In the genomic region with DNA sequence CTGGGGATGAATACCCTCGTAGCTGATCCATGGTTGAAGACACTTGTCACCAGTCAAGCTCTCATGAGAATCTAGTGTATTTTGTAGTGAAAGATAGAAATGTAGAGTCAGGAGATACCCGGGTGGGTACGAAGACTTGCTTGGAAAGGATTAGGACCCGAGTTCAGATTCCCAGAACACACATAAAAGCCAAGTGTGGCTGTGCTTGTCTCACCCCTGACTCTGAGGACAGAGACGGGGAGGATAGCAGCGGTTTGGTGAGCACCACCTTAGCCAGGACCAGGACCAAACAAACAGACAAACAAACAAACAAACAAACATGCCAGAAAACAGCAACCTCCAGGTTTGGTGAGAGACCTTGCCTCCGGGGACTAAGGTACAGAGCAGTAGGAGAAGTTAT, we compare ENCODE assay signal across 18 mouse cellular contexts.
A peak's percentile ranks its signal among the peaks of the same experiment; 100 is the strongest.
DNase-seq lines count a peak whose midpoint lies in the region; TF ChIP-seq lines count a peak whose summit lies in the region.
"Had no signal": no experiment of that assay in that cellular context is flagged by ENCODE, and none has a peak within 500 bp of the region (broad histone marks: within the 10 kb centered on the region; RNA-seq: fewer than 3 reads in every experiment).

No protein-coding gene starts in this region.

- no peaks in the 10 kb centered on the region for H3K4me1 ChIP-seq in heart, embryonic 10.5 days
- no peaks in the 10 kb centered on the region for H3K4me1 ChIP-seq in testis, adult 2 months (ENCODE audit: control insufficient read depth, insufficient read depth, low read length)

- TF ChIP-seq POLR2A in testis, adult 2 months (IDR thresholded peaks at IDR 0.05; ENCODE audit: control insufficient read depth, low read depth, low read length), result no peak

- H3K36me3 ChIP-seq in heart, embryonic 10.5 days, result no peaks in the 10 kb centered on the region
- H3K36me3 ChIP-seq in testis, adult 2 months (ENCODE audit: control insufficient read depth, insufficient read depth, low read length), result no peaks in the 10 kb centered on the region
- H3K36me3 ChIP-seq: G1E had no signal

- intact Hi-C loops in heart, postnatal 14 days (cut with DNase I), result no loop called here

- 80% methylated on average over 7 of the region's 7 CpGs for WGBS in heart, embryonic 10.5 days

- TF ChIP-seq CTCF in testis, adult 2 months (IDR thresholded peaks at IDR 0.05; ENCODE audit: control insufficient read depth, insufficient read depth, insufficient replicate concordance, low read depth, low read length), result no peak

- H3K27ac ChIP-seq in heart, embryonic 10.5 days, result no peak overlapping the region
- H3K27ac ChIP-seq in testis, adult 2 months (ENCODE audit: control insufficient read depth, insufficient read depth, low read depth, low read length), result no peak overlapping the region

- H3K9me3 ChIP-seq in heart, embryonic 10.5 days, result no peaks in the 10 kb centered on the region

- no peak overlapping the region for H3K4me3 ChIP-seq in heart, embryonic 10.5 days
- H3K4me3 ChIP-seq in testis, adult 2 months (ENCODE audit: control insufficient read depth, low read depth, low read length), result peak overlapping the region; percentile 28; the same call in 1 of the 2 replicates

- no peaks in the 10 kb centered on the region for H3K27me3 ChIP-seq in heart, embryonic 10.5 days (ENCODE audit: insufficient read depth, poor library complexity, severe bottlenecking)
- H3K27me3 ChIP-seq in testis, adult 2 months (ENCODE audit: control insufficient read depth, insufficient read depth, low read length), result no peaks in the 10 kb centered on the region
- H3K27me3 ChIP-seq: CH12.LX had no signal

- DNase-seq in heart, adult 11 months, result peak; percentile 55
- DNase-seq in heart, postnatal 14 days, result no peak
- peak; percentile 64 for DNase-seq in heart, embryonic 10.5 days (ENCODE audit: low spot score)
- no peak for DNase-seq in heart, adult 9 months (ENCODE audit: low spot score in 2 of 2)
- no peak for DNase-seq in testis, postnatal 10 days (ENCODE audit: low spot score)
- DNase-seq: adrenal gland, adult 2 months; adrenal gland, adult 8-10 months; adrenal gland, postnatal 10 days; adrenal gland, postnatal 14 days; adrenal gland, postnatal 25 days; adrenal gland, postnatal 36 days; B cell, adult 2 months; cerebellum, adult 11 months; cerebellum, adult 11-12 months; cerebellum, adult 18-20 months had no signal

Comparison
In these comparisons a context has a peak if more than half of its experiments do, and no peak if none do; other contexts are left out.
1. DNase-seq: peak in heart, adult 11 months (single experiment) and heart, embryonic 10.5 days (single experiment); none in heart, postnatal 14 days (0 of 2), heart, adult 9 months (0 of 2) and testis, postnatal 10 days (single experiment).